Comparison of ENCODE assay signal across 8 mouse cellular contexts in the genomic region with DNA sequence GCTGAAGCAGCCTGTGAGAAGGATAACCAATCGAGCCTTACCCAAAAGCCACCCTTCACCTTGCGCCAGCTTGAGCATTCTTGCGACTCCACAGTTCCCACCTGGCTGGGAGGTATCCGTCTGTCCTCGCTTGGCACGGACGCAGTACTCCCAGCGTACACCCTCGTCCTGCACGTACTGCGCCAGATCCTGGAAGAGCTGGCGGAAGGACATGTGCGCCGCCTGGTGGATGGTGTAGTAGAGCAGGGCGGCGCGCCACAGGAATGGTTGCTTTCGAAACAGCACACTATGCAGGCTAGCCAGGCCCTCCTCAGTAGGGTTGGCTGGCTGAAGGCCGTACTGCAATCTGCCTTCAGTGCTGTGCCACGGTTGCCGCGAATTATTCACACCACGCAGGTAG. TPM values are rescaled to one million over a fixed set of nuclear protein-coding genes. Genes with fewer than 3 reads are reported as not detected.
DNase-seq lines count a peak whose midpoint lies in the region; ATAC-seq and TF ChIP-seq lines count a peak whose summit lies in the region.

No protein-coding gene starts in this region.

- 0 out of 2 replicates have a peak overlapping the region, but pooled peaks have one; percentile 37 for H3K9ac ChIP-seq in heart, adult 2 months (ENCODE audit: low read depth, low read length)
- H3K9ac ChIP-seq in limb, embryonic 14.5 days (ENCODE audit: low read depth, low read length, severe bottlenecking): no peak overlapping the region

- H3K4me2 ChIP-seq in limb, embryonic 14.5 days (replicated peaks; ENCODE audit: low read depth, low read length, severe bottlenecking): no peak overlapping the region

- H3K36me3 ChIP-seq in heart, adult 2 months (ENCODE audit: control insufficient read depth, insufficient read depth, low read length): no peaks in the 10 kb centered on the region
- H3K36me3 ChIP-seq in heart, embryonic 10.5 days: peaks cover 18% of the 10 kb centered on the region; the same call in 1 of the 2 replicates
- H3K36me3 ChIP-seq in limb, embryonic 14.5 days (ENCODE audit: control insufficient read depth, insufficient read depth, low read length): peaks cover 15% of the 10 kb centered on the region

- H3K79me2 ChIP-seq in heart, adult 2 months (replicated peaks; ENCODE audit: control insufficient read depth, insufficient read depth, low read length): no peaks in the 10 kb centered on the region

- 36% methylated on average over 23 of the region's 23 CpGs for WGBS in heart, adult 2 months
- 20% methylated on average over 23 of the region's 23 CpGs for WGBS in heart, embryonic 10.5 days
- WGBS in limb, embryonic 14.5 days: 23% methylated on average over 23 of the region's 23 CpGs

- TF ChIP-seq POLR2A in heart, adult 2 months (IDR thresholded peaks at IDR 0.05; ENCODE audit: insufficient read depth, low read depth, low read length): no peak
- no peak for TF ChIP-seq POLR2A in limb, embryonic 14.5 days (IDR thresholded peaks at IDR 0.05; ENCODE audit: borderline replicate concordance, extremely low read depth, insufficient read depth, insufficient read length)

- H3K4me3 ChIP-seq in heart, adult 2 months: no peak overlapping the region
- no peak overlapping the region for H3K4me3 ChIP-seq in heart, embryonic 10.5 days
- no peak overlapping the region for H3K4me3 ChIP-seq in limb, embryonic 14.5 days (replicated peaks; ENCODE audit: low read length)

- DNase-seq in heart, adult 2 months: peak; percentile 53 to 68
- no peak for DNase-seq in heart, embryonic 10.5 days (ENCODE audit: low spot score)
- DNase-seq in CD4-positive helper T cell, adult 2 months (ENCODE audit: low read depth, low spot score): peak; percentile 63
- peak; percentile 58 for DNase-seq in c-Kit-positive CD71-positive TER-119-negative erythroid progenitor cells, embryonic 14.5 days (ENCODE audit: low read depth)
- DNase-seq in gastrocnemius, postnatal 25 days: peak; percentile 50
- DNase-seq in limb, embryonic 14.5 days (ENCODE audit: low spot score): no peak
- DNase-seq in naive thymus-derived CD4-positive, alpha-beta T cell, adult 2 months (ENCODE audit: low read depth): peak; percentile 71
- DNase-seq in right cerebral cortex, adult 18-20 months: no peak

- no peaks in the 10 kb centered on the region for H3K27me3 ChIP-seq in heart, adult 2 months (ENCODE audit: control insufficient read depth, insufficient read depth, low read length)
- H3K27me3 ChIP-seq in heart, embryonic 10.5 days (ENCODE audit: insufficient read depth, poor library complexity, severe bottlenecking): peaks cover 85% of the 10 kb centered on the region
- H3K27me3 ChIP-seq in limb, embryonic 14.5 days (ENCODE audit: control insufficient read depth, insufficient read depth, low read length): peaks cover 20% of the 10 kb centered on the region

- ATAC-seq in limb, embryonic 14.5 days (ENCODE audit: low FRiP score, low read depth): peak; percentile 24; the same call in 1 of the 2 replicates

- no peak overlapping the region for H3K27ac ChIP-seq in heart, adult 2 months
- no peak overlapping the region for H3K27ac ChIP-seq in heart, embryonic 10.5 days
- H3K27ac ChIP-seq in limb, embryonic 14.5 days (replicated peaks; ENCODE audit: low read depth, low read length): no peak overlapping the region

- intact Hi-C loops in heart, adult 2 months (cut with DNase I): no loop called here

- no peaks in the 10 kb centered on the region for H3K4me1 ChIP-seq in heart, adult 2 months (ENCODE audit: control insufficient read depth, insufficient read depth, low read length)
- H3K4me1 ChIP-seq in heart, embryonic 10.5 days: peaks cover 14% of the 10 kb centered on the region
- peaks cover 7% of the 10 kb centered on the region; the same call in 1 of the 2 replicates for H3K4me1 ChIP-seq in limb, embryonic 14.5 days (ENCODE audit: control insufficient read depth, insufficient read depth, low read length)

- TF ChIP-seq EP300 in heart, adult 2 months (IDR thresholded peaks at IDR 0.05; ENCODE audit: insufficient read depth, low read depth, low read length): peak; percentile 38; the same call in 1 of the 2 replicates

- peak; percentile 74 for TF ChIP-seq CTCF in heart, adult 2 months (IDR thresholded peaks at IDR 0.05)

- H3K9me3 ChIP-seq in heart, embryonic 10.5 days: no peaks in the 10 kb centered on the region
- no peaks in the 10 kb centered on the region for H3K9me3 ChIP-seq in limb, embryonic 14.5 days (ENCODE audit: control insufficient read depth, low read length)

RNA-seq across cellular contexts. Expression of a gene that starts 6.6 kb away (rescaled TPM):
- total RNA-seq in heart, adult 2 months (2021): 1 to 10 TPM; 1.1 to 1.2 TPM
- polyA plus RNA-seq in heart, adult 2 months (2012; rRNA removed): 2.1 and 3.5 TPM in 2 replicates
- polyA plus RNA-seq in heart, embryonic 10.5 days (2016; fragmentation: Nextera tagmentation; extraction: Ambion mirVana): 7.4 and 8.6 TPM in 2 replicates
- total RNA-seq in gastrocnemius, postnatal 25 days (2021): under 1 TPM; 0.64 to 0.84 TPM
- 30.1 and 37.8 TPM in 2 replicates for polyA plus RNA-seq in limb, embryonic 14.5 days (2012; rRNA removed)
- polyA plus RNA-seq in limb, embryonic 14.5 days (2014; fragmentation: Nextera tagmentation; extraction: Ambion mirVana): 9.9 and 12.1 TPM in 2 replicates

RNA-seq across cellular contexts. Expression of a gene that starts 7.1 kb away (rescaled TPM):
- total RNA-seq in heart, adult 2 months (2021): 10 to 100 TPM; 19.7 to 23.0 TPM
- polyA plus RNA-seq in heart, adult 2 months (2012; rRNA removed): 17.3 and 19.1 TPM in 2 replicates
- polyA plus RNA-seq in heart, embryonic 10.5 days (2016; fragmentation: Nextera tagmentation; extraction: Ambion mirVana): 1.2 and 1.3 TPM in 2 replicates
- 10 to 100 TPM; 22.3 to 23.3 TPM for total RNA-seq in gastrocnemius, postnatal 25 days (2021)
- 2.0 and 2.3 TPM in 2 replicates for polyA plus RNA-seq in limb, embryonic 14.5 days (2012; rRNA removed)
- polyA plus RNA-seq in limb, embryonic 14.5 days (2014; fragmentation: Nextera tagmentation; extraction: Ambion mirVana): 2.3 and 3.3 TPM in 2 replicates

RNA-seq across cellular contexts. Expression of a gene that starts 12.8 kb away (rescaled TPM):
- total RNA-seq in heart, adult 2 months (2021): 1 to 10 TPM; 3.9 to 4.7 TPM
- 10.5 and 11.8 TPM in 2 replicates for polyA plus RNA-seq in heart, adult 2 months (2012; rRNA removed)
- 16.7 and 18.9 TPM in 2 replicates for polyA plus RNA-seq in heart, embryonic 10.5 days (2016; fragmentation: Nextera tagmentation; extraction: Ambion mirVana)
- total RNA-seq in gastrocnemius, postnatal 25 days (2021): 1 to 10 TPM; 1.4 to 2.5 TPM
- polyA plus RNA-seq in limb, embryonic 14.5 days (2012; rRNA removed): 14.4 and 16.3 TPM in 2 replicates
- 7.4 and 9.8 TPM in 2 replicates for polyA plus RNA-seq in limb, embryonic 14.5 days (2014; fragmentation: Nextera tagmentation; extraction: Ambion mirVana)

RNA-seq across cellular contexts. Expression of a gene that starts 13.5 kb away (rescaled TPM):
- total RNA-seq in heart, adult 2 months (2021): 1 to 10 TPM; 2.7 to 3.9 TPM
- polyA plus RNA-seq in heart, adult 2 months (2012; rRNA removed): 4.3 and 5.4 TPM in 2 replicates
- polyA plus RNA-seq in heart, embryonic 10.5 days (2016; fragmentation: Nextera tagmentation; extraction: Ambion mirVana): 0.16 TPM in 1 of 2 replicates, not detected in the other
- 1 to 10 TPM; 2.9 to 3.0 TPM for total RNA-seq in gastrocnemius, postnatal 25 days (2021)
- polyA plus RNA-seq in limb, embryonic 14.5 days (2012; rRNA removed): 0.47 and 0.62 TPM in 2 replicates
- polyA plus RNA-seq in limb, embryonic 14.5 days (2014; fragmentation: Nextera tagmentation; extraction: Ambion mirVana): 0.14 TPM in 1 of 2 replicates, not detected in the other

RNA-seq across cellular contexts. Expression of a gene that starts 14.4 kb away (rescaled TPM):
- total RNA-seq in heart, adult 2 months (2021): 10 to 100 TPM; 21.1 to 21.5 TPM
- polyA plus RNA-seq in heart, adult 2 months (2012; rRNA removed): 61.8 and 62.8 TPM in 2 replicates
- 91.4 and 114 TPM in 2 replicates for polyA plus RNA-seq in heart, embryonic 10.5 days (2016; fragmentation: Nextera tagmentation; extraction: Ambion mirVana)
- total RNA-seq in gastrocnemius, postnatal 25 days (2021): 10 to 100 TPM; 21.8 to 24.5 TPM
- 136 and 180 TPM in 2 replicates for polyA plus RNA-seq in limb, embryonic 14.5 days (2012; rRNA removed)
- 76.2 and 78.4 TPM in 2 replicates for polyA plus RNA-seq in limb, embryonic 14.5 days (2014; fragmentation: Nextera tagmentation; extraction: Ambion mirVana)

Comparison
In these comparisons a context has a peak if more than half of its experiments do, and no peak if none do; other contexts are left out.
1. DNase-seq: peak in heart, adult 2 months (2 of 2), CD4-positive helper T cell, adult 2 months (single experiment), c-Kit-positive CD71-positive TER-119-negative erythroid progenitor cells, embryonic 14.5 days (single experiment), gastrocnemius, postnatal 25 days (single experiment) and naive thymus-derived CD4-positive, alpha-beta T cell, adult 2 months (single experiment); none in heart, embryonic 10.5 days (single experiment), limb, embryonic 14.5 days (single experiment) and right cerebral cortex, adult 18-20 months (single experiment).